14 mouse cellular contexts compared by ENCODE assay signal in genomic region chr8:107265811-107266210, GRCm38 (mm10). TPM values are rescaled to one million over a fixed set of nuclear protein-coding genes. Genes with fewer than 3 reads are reported as not detected.
A peak's percentile ranks its signal among the peaks of the same experiment; 100 is the strongest.
DNase-seq lines count a peak whose midpoint lies in the region; ATAC-seq and TF ChIP-seq lines count a peak whose summit lies in the region.
"Had no signal": no experiment of that assay in that cellular context is flagged by ENCODE, and none has a peak within 500 bp of the region (broad histone marks: within the 10 kb centered on the region; RNA-seq: fewer than 3 reads in every experiment).

No protein-coding gene starts in this region.

- WGBS in heart, embryonic 11.5 days (ENCODE audit: insufficient replicate concordance) = 70% methylated on average over 10 of the region's 10 CpGs
- WGBS in heart, embryonic 14.5 days = 66% methylated on average over 10 of the region's 10 CpGs
- 54% methylated on average over 10 of the region's 10 CpGs for WGBS in kidney, embryonic 16.5 days
- WGBS in lung, postnatal 0 days = 81% methylated on average over 10 of the region's 10 CpGs

- no peak overlapping the region for H3K27ac ChIP-seq in heart, embryonic 11.5 days (ENCODE audit: low read depth, low read length)
- no peak overlapping the region for H3K27ac ChIP-seq in ES-E14 (ENCODE audit: insufficient read depth, low read depth, low read length, poor library complexity, severe bottlenecking)
- peak overlapping the region; percentile 66 to 69 for H3K27ac ChIP-seq in heart, embryonic 14.5 days (replicated peaks in 1 of 2; ENCODE audit: control insufficient read depth in 1 of 2, insufficient read depth in 1 of 2, low read depth in 2 of 2, low read length in 2 of 2)
- peak overlapping the region; percentile 71 for H3K27ac ChIP-seq in kidney, embryonic 16.5 days (ENCODE audit: low read length)
- H3K27ac ChIP-seq in lung, postnatal 0 days (ENCODE audit: low read length) = no peak overlapping the region
- H3K27ac ChIP-seq: forebrain, embryonic 15.5 days; left cerebral cortex, adult 2 months; liver, embryonic 14.5 days; midbrain, embryonic 12.5 days; stomach, embryonic 15.5 days had no signal

- peak; percentile 88 for DNase-seq in heart, adult 11 months
- DNase-seq in ES-E14 (ENCODE audit: low read depth, low spot score) = no peak
- DNase-seq in thymus, postnatal 14 days = no peak
- DNase-seq in lung, postnatal 0 days (ENCODE audit: low spot score) = no peak
- DNase-seq: B cell, adult 2 months had no signal

- no peak overlapping the region for H3K4me2 ChIP-seq in heart, embryonic 11.5 days
- H3K4me2 ChIP-seq in heart, embryonic 14.5 days (ENCODE audit: low read length) = 0 out of 2 replicates have a peak overlapping the region, but pooled peaks have one; percentile 9
- H3K4me2 ChIP-seq in kidney, embryonic 16.5 days (replicated peaks; ENCODE audit: low read depth, low read length) = 0 out of 2 replicates have a peak overlapping the region, but pooled peaks have one; percentile 2
- H3K4me2 ChIP-seq in lung, postnatal 0 days (replicated peaks; ENCODE audit: low read depth, low read length) = no peak overlapping the region
- H3K4me2 ChIP-seq: forebrain, embryonic 15.5 days; midbrain, embryonic 12.5 days; stomach, embryonic 15.5 days had no signal

- in situ Hi-C loops in ES-E14 (cut with MboI; ENCODE audit: low sequenced_read_pairs in 2 of 2, unreplicated experiment in 2 of 2) = no loop called here

- H3K4me3 ChIP-seq in heart, embryonic 11.5 days (ENCODE audit: low read depth, low read length) = no peak overlapping the region
- no peak overlapping the region for H3K4me3 ChIP-seq in ES-E14 (ENCODE audit: insufficient read depth in 1 of 2, low read depth in 1 of 2, low read length in 2 of 2, poor library complexity in 1 of 2, severe bottlenecking in 1 of 2)
- H3K4me3 ChIP-seq in heart, embryonic 14.5 days (ENCODE audit: control insufficient read depth in 1 of 2, insufficient read depth in 1 of 2, low read depth in 1 of 2, low read length in 2 of 2) = no peak overlapping the region
- no peak overlapping the region for H3K4me3 ChIP-seq in kidney, embryonic 16.5 days (ENCODE audit: low read length)
- H3K4me3 ChIP-seq in lung, postnatal 0 days (ENCODE audit: low read depth, low read length) = no peak overlapping the region
- H3K4me3 ChIP-seq: forebrain, embryonic 15.5 days; left cerebral cortex, adult 2 months; midbrain, embryonic 12.5 days; stomach, embryonic 15.5 days had no signal

- no peak for TF ChIP-seq EP300 in lung, postnatal 0 days (IDR thresholded peaks at IDR 0.05)

- H3K27me3 ChIP-seq in heart, embryonic 11.5 days (ENCODE audit: control insufficient read depth, insufficient read depth, low read length) = no peaks in the 10 kb centered on the region
- no peaks in the 10 kb centered on the region for H3K27me3 ChIP-seq in heart, embryonic 14.5 days (ENCODE audit: control insufficient read depth, insufficient read depth, low read length)
- H3K27me3 ChIP-seq in kidney, embryonic 16.5 days (ENCODE audit: insufficient read depth, low read length) = no peaks in the 10 kb centered on the region
- H3K27me3 ChIP-seq in lung, postnatal 0 days (replicated peaks; ENCODE audit: insufficient read depth, low read length) = no peaks in the 10 kb centered on the region
- H3K27me3 ChIP-seq: forebrain, embryonic 15.5 days; midbrain, embryonic 12.5 days; stomach, embryonic 15.5 days had no signal

- 0 out of 2 replicates have a peak, but pooled peaks cover 3% of the 10 kb centered on the region for H3K4me1 ChIP-seq in heart, embryonic 11.5 days (ENCODE audit: control insufficient read depth, insufficient read depth, low read length)
- peaks cover 4 to 11% of the 10 kb centered on the region in 2 experiments; a peak in 2 of 4 replicates for H3K4me1 ChIP-seq in ES-E14 (ENCODE audit: control insufficient read depth in 2 of 2, insufficient read depth in 2 of 2, low read length in 2 of 2, poor library complexity in 1 of 2)
- peaks cover 5 to 30% of the 10 kb centered on the region in 2 experiments for H3K4me1 ChIP-seq in heart, embryonic 14.5 days (ENCODE audit: control insufficient read depth in 2 of 2, insufficient read depth in 2 of 2, low read length in 2 of 2)
- peaks cover 16% of the 10 kb centered on the region for H3K4me1 ChIP-seq in kidney, embryonic 16.5 days (ENCODE audit: insufficient read depth, low read length)
- no peaks in the 10 kb centered on the region for H3K4me1 ChIP-seq in lung, postnatal 0 days (ENCODE audit: insufficient read depth, low read depth, low read length)
- H3K4me1 ChIP-seq: forebrain, embryonic 15.5 days; stomach, embryonic 15.5 days had no signal

- H3K36me3 ChIP-seq in heart, embryonic 11.5 days (ENCODE audit: control insufficient read depth, insufficient read depth, low read length) = no peaks in the 10 kb centered on the region
- no peaks in the 10 kb centered on the region for H3K36me3 ChIP-seq in ES-E14 (ENCODE audit: control insufficient read depth, insufficient read depth, low read length, poor library complexity, severe bottlenecking)
- no peaks in the 10 kb centered on the region for H3K36me3 ChIP-seq in heart, embryonic 14.5 days (ENCODE audit: control insufficient read depth, insufficient read depth, low read length)
- no peaks in the 10 kb centered on the region for H3K36me3 ChIP-seq in kidney, embryonic 16.5 days (ENCODE audit: insufficient read depth, low read length)
- no peaks in the 10 kb centered on the region for H3K36me3 ChIP-seq in lung, postnatal 0 days (ENCODE audit: insufficient read depth, low read length)
- H3K36me3 ChIP-seq: forebrain, embryonic 15.5 days; midbrain, embryonic 12.5 days; stomach, embryonic 15.5 days had no signal

- ATAC-seq in heart, embryonic 11.5 days (replicated peaks; ENCODE audit: insufficient number of reproducible peaks, low FRiP score, low TSS enrichment) = no peak
- ATAC-seq in heart, embryonic 14.5 days (ENCODE audit: insufficient number of reproducible peaks, insufficient read depth, low FRiP score, low read depth) = no peak
- ATAC-seq in kidney, embryonic 16.5 days (ENCODE audit: low FRiP score, low TSS enrichment) = peak; percentile 67; the same call in 1 of the 2 replicates
- ATAC-seq in monocyte, adult 5-6 weeks (replicated peaks; ENCODE audit: insufficient number of reproducible peaks, low FRiP score, low TSS enrichment, poor library complexity, severe bottlenecking) = no peak
- no peak for ATAC-seq in lung, postnatal 0 days
- ATAC-seq: forebrain, embryonic 15.5 days had no signal

- H3K9me3 ChIP-seq in heart, embryonic 11.5 days (replicated peaks; ENCODE audit: control insufficient read depth, low read length) = no peaks in the 10 kb centered on the region
- no peaks in the 10 kb centered on the region for H3K9me3 ChIP-seq in ES-E14 (ENCODE audit: control insufficient read depth, insufficient read depth, low read depth, low read length)
- H3K9me3 ChIP-seq in heart, embryonic 14.5 days (ENCODE audit: control insufficient read depth, low read length) = no peaks in the 10 kb centered on the region
- H3K9me3 ChIP-seq in kidney, embryonic 16.5 days (ENCODE audit: low read length) = no peaks in the 10 kb centered on the region; the same call in 1 of the 2 replicates
- H3K9me3 ChIP-seq in lung, postnatal 0 days (ENCODE audit: low read length) = no peaks in the 10 kb centered on the region
- H3K9me3 ChIP-seq: forebrain, embryonic 15.5 days; midbrain, embryonic 12.5 days; stomach, embryonic 15.5 days had no signal

- H3K9ac ChIP-seq in heart, embryonic 11.5 days (ENCODE audit: low read depth, low read length) = no peak overlapping the region
- H3K9ac ChIP-seq in ES-E14 (ENCODE audit: insufficient read depth, low read depth, low read length, poor library complexity, severe bottlenecking) = peak overlapping the region; percentile 19; the same call in 1 of the 2 replicates
- H3K9ac ChIP-seq in heart, embryonic 14.5 days (ENCODE audit: low read length) = 0 out of 2 replicates have a peak overlapping the region, but pooled peaks have one; percentile 3
- H3K9ac ChIP-seq in kidney, embryonic 16.5 days (replicated peaks; ENCODE audit: low read length) = no peak overlapping the region
- no peak overlapping the region for H3K9ac ChIP-seq in lung, postnatal 0 days (replicated peaks; ENCODE audit: low read depth)
- H3K9ac ChIP-seq: forebrain, embryonic 15.5 days; liver, embryonic 14.5 days; midbrain, embryonic 12.5 days; stomach, embryonic 15.5 days had no signal

- no peak for TF ChIP-seq CTCF in lung, postnatal 0 days (IDR thresholded peaks at IDR 0.05)

TF ChIP-seq in ES-E14, 5 proteins besides CTCF, POLR2A, EP300 and RAD21:
- no peak for TF ChIP-seq ZNF384 (IDR thresholded peaks at IDR 0.05; ENCODE audit: low read depth, low read length)
- no peak for TF ChIP-seq CHD2 (IDR thresholded peaks at IDR 0.05; ENCODE audit: low read depth, low read length)
- TF ChIP-seq MAFK (IDR thresholded peaks at IDR 0.05; ENCODE audit: insufficient read depth, low read depth, low read length) = no peak
- no peak for TF ChIP-seq ZC3H11A (IDR thresholded peaks at IDR 0.05; ENCODE audit: borderline replicate concordance, low read depth, low read length)
- TF ChIP-seq HCFC1 (IDR thresholded peaks at IDR 0.05; ENCODE audit: borderline replicate concordance, insufficient read depth, low read length) = no peak
TF ChIP-seq in ES-E14: peak in this region for 0.

RNA-seq across cellular contexts. Expression of gene Nfat5, which starts 27.5 kb away (rescaled TPM):
- 11.2 and 12.2 TPM in 2 replicates for polyA plus RNA-seq in heart, embryonic 11.5 days (2014; fragmentation: Nextera tagmentation; extraction: Ambion mirVana)
- total RNA-seq in ES-E14 (2012; rRNA removed) = 24.2 and 24.5 TPM in 2 replicates
- polyA plus RNA-seq in heart, embryonic 14.5 days (2014; fragmentation: Nextera tagmentation; extraction: Ambion mirVana) = 14.9 and 15.6 TPM in 2 replicates
- polyA plus RNA-seq in kidney, embryonic 16.5 days (2015; fragmentation: Nextera tagmentation; extraction: Ambion mirVana) = 21.0 and 28.9 TPM in 2 replicates
- total RNA-seq in monocyte, adult 5-6 weeks (2017) = 32.2 to 90.4 TPM (median 44.0 TPM) in 3 replicates
- polyA plus RNA-seq in lung, postnatal 0 days (2015; fragmentation: Nextera tagmentation; extraction: Ambion mirVana) = 8.8 and 10.8 TPM in 2 replicates

Comparison
In these comparisons a context has a peak if more than half of its experiments do, and no peak if none do; other contexts are left out.
1. H3K27ac ChIP-seq: peak in heart, embryonic 14.5 days (2 of 2) and kidney, embryonic 16.5 days (single experiment); none in heart, embryonic 11.5 days (single experiment), ES-E14 (single experiment) and lung, postnatal 0 days (single experiment).
2. H3K4me2 ChIP-seq: peak in heart, embryonic 14.5 days (single experiment) and kidney, embryonic 16.5 days (single experiment); none in heart, embryonic 11.5 days (single experiment) and lung, postnatal 0 days (single experiment).
3. H3K9ac ChIP-seq: peak in ES-E14 (single experiment) and heart, embryonic 14.5 days (single experiment); none in heart, embryonic 11.5 days (single experiment), kidney, embryonic 16.5 days (single experiment) and lung, postnatal 0 days (single experiment).